Mouse (Mus musculus): ENCODE data around the gene Eri3.

DNA sequence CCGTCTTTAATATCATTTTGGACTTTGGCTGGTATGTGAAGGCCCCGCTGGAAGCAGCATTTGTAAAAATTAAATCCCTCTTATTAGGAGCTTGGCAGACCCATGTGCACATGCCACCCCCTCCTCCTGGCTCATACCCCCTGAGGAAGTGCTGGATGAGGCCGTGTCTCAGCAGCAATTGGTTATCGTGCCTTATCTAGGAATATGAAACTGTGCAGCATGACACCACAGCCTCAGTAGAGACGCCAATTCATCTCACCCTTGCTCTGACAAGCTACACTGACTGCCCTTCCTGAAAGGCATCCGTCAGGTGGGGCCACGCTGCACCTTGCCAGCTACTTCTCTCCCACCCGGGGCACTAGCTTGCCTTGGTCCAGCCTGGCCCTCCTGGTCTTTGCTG lies 96.3 kb downstream of the Eri3 start:
- TF ChIP-seq CTCF (IDR thresholded peaks at IDR 0.05; ENCODE audit: control insufficient read depth, insufficient read depth, insufficient read length) (no peak), USF1 (IDR thresholded peaks at IDR 0.05; ENCODE audit: low read depth) (no peak)

All from C2C12 (cell line).